Mouse (Mus musculus): ENCODE data around the gene Eif1. TPM values are rescaled to one million over a fixed set of nuclear protein-coding genes. Genes with fewer than 3 reads are reported as not detected.

The Eif1 gene
- polyA plus RNA-seq, 1 experiment from 2014 or later = 1,522 TPM

Other genes with a start within 250 kb of the Eif1 start
- gene Krt32, start 231.7 kb upstream of the Eif1 start, polyA plus RNA-seq (2016; fragmentation: Nextera tagmentation; extraction: Ambion mirVana) = not detected in 2 replicates
- gene Krt35, start 223.6 kb upstream of the Eif1 start, polyA plus RNA-seq (2016; fragmentation: Nextera tagmentation; extraction: Ambion mirVana) = not detected in 2 replicates
- not detected in 2 replicates for gene Krt36, start 214.3 kb upstream of the Eif1 start, polyA plus RNA-seq (2016; fragmentation: Nextera tagmentation; extraction: Ambion mirVana)
- gene Krt13, start 198.3 kb upstream of the Eif1 start, polyA plus RNA-seq (2016; fragmentation: Nextera tagmentation; extraction: Ambion mirVana) = 0.14 and 0.20 TPM in 2 replicates
- 0.58 and 0.69 TPM in 2 replicates for gene Krt15, start 184.0 kb upstream of the Eif1 start, polyA plus RNA-seq (2016; fragmentation: Nextera tagmentation; extraction: Ambion mirVana)
- 86.8 and 88.0 TPM in 2 replicates for gene Krt19, start 171.2 kb upstream of the Eif1 start, polyA plus RNA-seq (2016; fragmentation: Nextera tagmentation; extraction: Ambion mirVana)
- not detected in 2 replicates for gene Krt9, start 126.6 kb upstream of the Eif1 start, polyA plus RNA-seq (2016; fragmentation: Nextera tagmentation; extraction: Ambion mirVana)
- 1.3 and 2.2 TPM in 2 replicates for gene Krt14, start 112.3 kb upstream of the Eif1 start, polyA plus RNA-seq (2016; fragmentation: Nextera tagmentation; extraction: Ambion mirVana)
- gene Krt16, start 71.0 kb upstream of the Eif1 start, polyA plus RNA-seq (2016; fragmentation: Nextera tagmentation; extraction: Ambion mirVana) = not detected in 2 replicates
- 1.3 and 1.9 TPM in 2 replicates for gene Krt17, start 58.9 kb upstream of the Eif1 start, polyA plus RNA-seq (2016; fragmentation: Nextera tagmentation; extraction: Ambion mirVana)
- not detected in 2 replicates for gene Krt42, start 50.0 kb upstream of the Eif1 start, polyA plus RNA-seq (2016; fragmentation: Nextera tagmentation; extraction: Ambion mirVana)
- not detected in 2 replicates for gene Gast, start 14.5 kb downstream of the Eif1 start, polyA plus RNA-seq (2016; fragmentation: Nextera tagmentation; extraction: Ambion mirVana)
- 11.1 and 12.3 TPM in 2 replicates for gene Hap1, start 36.2 kb downstream of the Eif1 start, polyA plus RNA-seq (2016; fragmentation: Nextera tagmentation; extraction: Ambion mirVana)
- gene Jup, start 77.9 kb downstream of the Eif1 start, polyA plus RNA-seq (2016; fragmentation: Nextera tagmentation; extraction: Ambion mirVana) = 107 and 109 TPM in 2 replicates
- 69.7 and 78.3 TPM in 2 replicates for gene P3h4, start 95.0 kb downstream of the Eif1 start, polyA plus RNA-seq (2016; fragmentation: Nextera tagmentation; extraction: Ambion mirVana)
- 114 and 124 TPM in 2 replicates for gene Fkbp10, start 95.8 kb downstream of the Eif1 start, polyA plus RNA-seq (2016; fragmentation: Nextera tagmentation; extraction: Ambion mirVana)
- 101 and 104 TPM in 2 replicates for gene Nt5c3b, start 121.9 kb downstream of the Eif1 start, polyA plus RNA-seq (2016; fragmentation: Nextera tagmentation; extraction: Ambion mirVana)
- 0.65 and 0.76 TPM in 2 replicates for gene Klhl10, start 122.0 kb downstream of the Eif1 start, polyA plus RNA-seq (2016; fragmentation: Nextera tagmentation; extraction: Ambion mirVana)
- 9.5 and 9.8 TPM in 2 replicates for gene Klhl11, start 152.9 kb downstream of the Eif1 start, polyA plus RNA-seq (2016; fragmentation: Nextera tagmentation; extraction: Ambion mirVana)
- gene Acly, start 208.1 kb downstream of the Eif1 start, polyA plus RNA-seq (2016; fragmentation: Nextera tagmentation; extraction: Ambion mirVana) = 93.7 and 99.0 TPM in 2 replicates
- 0.30 and 0.77 TPM in 2 replicates for gene Ttc25, start 225.7 kb downstream of the Eif1 start, polyA plus RNA-seq (2016; fragmentation: Nextera tagmentation; extraction: Ambion mirVana)

Measured in heart, embryonic 12.5 days (tissue).